Mouse (Mus musculus) R1 (cell line): Measurements from ENCODE around the gene Med27.

Experiments used
- DNase-seq: peaks from one replicate; pipeline ENCODE4 v3.0.0-alpha.2; 2018; ENCODE audit warnings: low read depth, low spot score

Med27 gene

GRCm38 (mm10) chr2:29436376-29436775 is 89.8 kb downstream of the Med27 start:
- no peak for DNase-seq

GRCm38 (mm10) chr2:29437111-29437510 is 90.5 kb downstream of the Med27 start:
- DNase-seq = no peak

- no peak for DNase-seq
These were observed 91.4 kb downstream of the Med27 start for GRCm38 (mm10) chr2:29437861-29438529.

GRCm38 (mm10) chr2:29438530-29438862 is 91.9 kb downstream of the Med27 start:
- no peak for DNase-seq

GRCm38 (mm10) chr2:29438986-29439385 is 92.4 kb downstream of the Med27 start:
- DNase-seq = no peak

GRCm38 (mm10) chr2:29439396-29439795 is 92.8 kb downstream of the Med27 start:
- no peak for DNase-seq

GRCm38 (mm10) chr2:29439857-29440502 is 93.4 kb downstream of the Med27 start:
- no peak for DNase-seq

- no peak for DNase-seq
These were observed 95.7 kb downstream of the Med27 start for GRCm38 (mm10) chr2:29442275-29442674.

- DNase-seq = no peak
These were observed 97.1 kb downstream of the Med27 start for GRCm38 (mm10) chr2:29443626-29444217.

GRCm38 (mm10) chr2:29448476-29449002 is 101.9 kb downstream of the Med27 start:
- DNase-seq = no peak

- peak; percentile 21 for DNase-seq
These were observed 104.9 kb downstream of the Med27 start for GRCm38 (mm10) chr2:29451368-29451999.

GRCm38 (mm10) chr2:29453376-29453775 is 106.8 kb downstream of the Med27 start:
- no peak for DNase-seq

- no peak for DNase-seq
These were observed 110.2 kb downstream of the Med27 start for GRCm38 (mm10) chr2:29456631-29457320.

- DNase-seq = peak; percentile 80
These were observed 111.1 kb downstream of the Med27 start for GRCm38 (mm10) chr2:29457677-29458076.

GRCm38 (mm10) chr2:29458346-29458950 is 111.8 kb downstream of the Med27 start:
- peak; percentile 90 for DNase-seq

GRCm38 (mm10) chr2:29459648-29460047 is 113.0 kb downstream of the Med27 start:
- DNase-seq = no peak

- peak; percentile 74 for DNase-seq
These were observed 115.2 kb downstream of the Med27 start for GRCm38 (mm10) chr2:29461841-29462240.

- DNase-seq = no peak
These were observed 116.5 kb downstream of the Med27 start for GRCm38 (mm10) chr2:29463039-29463585.

- DNase-seq = no peak
These were observed 118.4 kb downstream of the Med27 start for GRCm38 (mm10) chr2:29464851-29465648.

- no peak for DNase-seq
These were observed 119.1 kb downstream of the Med27 start for GRCm38 (mm10) chr2:29465649-29466137.
